Mouse (Mus musculus) fibroblast of lung, adult 2 months (primary cell): ENCODE data around the gene Olfr1307.

ENCODE experiments used
- DNase-seq: peaks from one replicate; pipeline ENCODE4 v3.0.0-alpha.2; 2011; ENCODE audit warnings: low read depth

Gene Olfr1307

DNA sequence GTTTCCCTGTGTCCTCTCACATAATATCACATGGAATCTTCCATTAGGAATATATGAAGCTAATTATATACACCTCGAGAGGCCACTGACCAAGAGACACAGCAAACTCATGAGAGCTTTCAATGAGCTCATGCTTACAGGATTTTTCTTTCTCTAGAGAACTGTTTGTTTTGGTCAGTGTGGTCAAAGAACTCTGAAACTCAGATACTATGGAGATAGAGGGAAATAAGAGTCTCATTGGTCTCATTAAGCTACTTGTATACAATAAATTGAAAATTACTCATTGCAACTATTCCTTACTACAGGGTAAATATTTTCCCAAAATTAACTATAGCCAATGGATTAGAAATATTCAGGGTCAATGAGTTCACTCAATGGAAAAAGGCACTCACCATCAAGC lies at the start of gene Olfr1307:
Gene Olfr1307, minus strand, starts transcription at position 101 of the 400 bp plus-strand sequence.
- no peak for DNase-seq

DNA sequence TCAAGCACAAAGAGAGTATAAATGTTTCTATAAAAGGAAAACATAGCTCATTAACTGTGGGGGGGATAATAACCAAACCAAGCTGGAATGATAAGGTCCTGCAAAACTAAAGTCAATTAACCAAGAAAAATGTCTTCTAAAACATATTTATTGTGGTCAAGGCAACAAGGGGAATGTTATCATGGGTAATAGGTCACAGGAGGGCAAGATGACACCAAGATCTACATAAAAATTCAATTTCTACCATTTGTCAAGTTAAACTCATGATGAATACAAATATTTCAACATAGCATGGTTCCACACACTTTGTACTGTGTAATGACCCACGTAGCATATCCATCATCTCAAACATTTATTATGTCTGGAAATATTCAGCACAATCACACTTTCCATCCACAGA lies 40.9 kb upstream of the Olfr1307 start, which contains the start of gene Olfr1309:
Gene Olfr1309, minus strand, starts transcription at position 101 of the 400 bp plus-strand sequence.
- DNase-seq, result no peak

DNA sequence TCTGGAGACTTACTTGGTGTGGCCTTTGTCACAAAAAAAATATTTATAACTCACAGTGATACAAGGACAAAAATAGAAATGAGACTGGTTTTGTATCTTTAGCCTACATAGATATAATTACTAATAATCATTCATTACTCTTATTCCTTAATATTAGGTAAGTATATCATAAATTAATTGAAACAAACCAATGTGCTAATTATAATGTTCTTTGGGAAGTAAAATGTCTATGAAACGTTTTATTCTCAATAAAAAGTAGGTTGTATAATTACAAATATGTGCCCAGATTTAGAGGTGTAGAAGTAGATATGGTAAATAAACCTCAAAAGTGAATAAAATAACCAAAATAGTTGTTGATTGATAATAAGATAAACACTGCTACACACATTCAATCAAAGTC lies 15.6 kb upstream of the Olfr1307 start, which contains the start of gene Olfr1308:
Gene Olfr1308, minus strand, starts transcription at position 101 of the 400 bp plus-strand sequence.
- DNase-seq, result no peak

DNA sequence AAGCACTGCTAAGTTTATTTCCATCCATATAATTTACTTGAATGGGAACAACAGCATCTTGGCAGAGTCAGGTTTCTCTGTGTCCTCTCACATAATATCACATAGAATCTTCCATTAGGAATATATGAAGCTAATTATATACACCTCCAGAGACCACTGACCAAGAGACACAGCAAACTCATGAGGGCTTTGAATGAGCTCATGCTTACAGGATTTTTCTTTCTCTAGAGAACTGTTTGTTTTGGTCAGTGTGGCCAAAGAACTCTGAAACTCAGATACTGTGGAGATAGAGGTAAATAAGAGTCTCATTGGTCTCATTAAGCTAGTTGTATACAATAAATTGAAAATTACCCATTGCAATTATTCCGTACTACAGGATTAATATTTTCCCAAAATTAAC lies 33.1 kb downstream of the Olfr1307 start, which contains the start of gene Olfr1306:
Gene Olfr1306, minus strand, starts transcription at position 101 of the 400 bp plus-strand sequence.
- no peak for DNase-seq
